Mouse (Mus musculus): ENCODE results near the gene Map3k9. TPM values are rescaled to one million over a fixed set of nuclear protein-coding genes. Genes with fewer than 3 reads are reported as not detected.

Gene Map3k9
- polyA plus RNA-seq, 2 experiments: 0.02 to 0.04 TPM

DNA sequence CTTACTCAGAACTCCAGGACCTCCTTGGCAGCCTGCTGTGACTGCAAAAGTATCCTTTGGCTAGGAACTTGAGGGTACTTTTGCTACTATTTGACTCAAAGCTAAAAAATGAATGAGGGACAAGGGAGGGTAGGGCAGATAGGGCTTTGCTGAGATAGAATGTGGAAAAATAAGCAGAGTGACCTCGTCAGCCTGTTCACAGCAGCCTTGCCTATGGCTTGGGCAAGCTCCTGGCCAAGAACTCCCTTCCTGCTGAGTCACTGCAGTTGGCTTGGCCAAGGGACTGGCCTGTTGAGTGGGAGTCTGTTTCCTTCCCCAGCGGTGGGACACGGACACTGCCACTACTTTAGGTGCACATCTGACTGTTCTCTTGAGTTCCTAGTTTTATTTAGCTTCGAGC, 92.4 kb downstream of the Map3k9 start:
- DNase-seq (ENCODE audit: low read depth in 3 of 3, low spot score in 3 of 3) (no peak), ATAC-seq (ENCODE audit: insufficient read depth) (no peak)
- TF ChIP-seq CTCF (IDR thresholded peaks at IDR 0.05; ENCODE audit: low read depth): no peak
- no peak for TF ChIP-seq EP300 (IDR thresholded peaks at IDR 0.05; ENCODE audit: low read depth)
- Histone ChIP-seq H3K36me3 (replicated peaks; ENCODE audit: control insufficient read depth, insufficient read depth, low read depth) (no peaks in the 10 kb centered on the region), H3K9me3 (ENCODE audit: control insufficient read depth, low read length) (no peaks in the 10 kb centered on the region), H3K9ac (replicated peaks) (no peak overlapping the region), H3K27ac (no peak overlapping the region), H3K4me2 (ENCODE audit: low read depth) (no peak overlapping the region), H3K27me3 (ENCODE audit: control insufficient read depth, insufficient read depth, low read length) (no peaks in the 10 kb centered on the region), H3K4me1 (replicated peaks; ENCODE audit: control insufficient read depth in 2 of 2, insufficient read depth in 2 of 2, low read length in 1 of 2) (no peaks in the 10 kb centered on the region), H3K4me3 (ENCODE audit: insufficient read depth in 1 of 2, low read depth in 2 of 2, low read length in 2 of 2) (no peak overlapping the region)
- WGBS (ENCODE audit: insufficient replicate concordance): 36% methylated on average over 4 of the region's 4 CpGs

DNA sequence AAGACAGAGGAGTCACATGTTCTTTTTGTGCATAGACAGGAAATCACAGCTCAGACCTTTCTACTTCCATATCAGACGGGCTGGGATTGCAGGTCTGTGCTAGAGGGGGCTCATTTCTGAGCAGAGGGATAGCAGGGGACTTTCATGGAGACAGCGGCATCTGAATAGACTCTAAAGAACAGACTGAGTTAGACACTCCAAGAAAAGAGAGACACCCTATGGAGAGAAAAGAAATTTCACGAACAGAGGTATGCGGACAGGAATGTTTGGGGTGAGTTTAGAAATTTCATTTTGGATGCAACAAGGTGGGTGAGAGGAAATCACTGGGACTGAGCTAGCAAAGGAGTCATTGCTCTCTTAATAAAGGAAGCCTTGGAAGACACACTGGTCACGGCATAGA, 93.1 kb downstream of the Map3k9 start:
- DNase-seq (ENCODE audit: low read depth in 3 of 3, low spot score in 3 of 3): no peak
- 72% methylated on average over 5 of the region's 5 CpGs for WGBS (ENCODE audit: insufficient replicate concordance)
- no peaks in the 10 kb centered on the region for H3K36me3 ChIP-seq (replicated peaks; ENCODE audit: control insufficient read depth, insufficient read depth, low read depth)
- no peak overlapping the region for H3K27ac ChIP-seq
- H3K4me3 ChIP-seq (ENCODE audit: insufficient read depth in 1 of 2, low read depth in 2 of 2, low read length in 2 of 2): no peak overlapping the region
- TF ChIP-seq CTCF (IDR thresholded peaks at IDR 0.05; ENCODE audit: low read depth): no peak
- TF ChIP-seq EP300 (IDR thresholded peaks at IDR 0.05; ENCODE audit: low read depth): no peak
- H3K4me1 ChIP-seq (replicated peaks; ENCODE audit: control insufficient read depth in 2 of 2, insufficient read depth in 2 of 2, low read length in 1 of 2): no peaks in the 10 kb centered on the region
- no peak overlapping the region for H3K4me2 ChIP-seq (ENCODE audit: low read depth)
- H3K9me3 ChIP-seq (ENCODE audit: control insufficient read depth, low read length): no peaks in the 10 kb centered on the region
- no peaks in the 10 kb centered on the region for H3K27me3 ChIP-seq (ENCODE audit: control insufficient read depth, insufficient read depth, low read length)
- no peak overlapping the region for H3K9ac ChIP-seq (replicated peaks)
- ATAC-seq (ENCODE audit: insufficient read depth): no peak

DNA sequence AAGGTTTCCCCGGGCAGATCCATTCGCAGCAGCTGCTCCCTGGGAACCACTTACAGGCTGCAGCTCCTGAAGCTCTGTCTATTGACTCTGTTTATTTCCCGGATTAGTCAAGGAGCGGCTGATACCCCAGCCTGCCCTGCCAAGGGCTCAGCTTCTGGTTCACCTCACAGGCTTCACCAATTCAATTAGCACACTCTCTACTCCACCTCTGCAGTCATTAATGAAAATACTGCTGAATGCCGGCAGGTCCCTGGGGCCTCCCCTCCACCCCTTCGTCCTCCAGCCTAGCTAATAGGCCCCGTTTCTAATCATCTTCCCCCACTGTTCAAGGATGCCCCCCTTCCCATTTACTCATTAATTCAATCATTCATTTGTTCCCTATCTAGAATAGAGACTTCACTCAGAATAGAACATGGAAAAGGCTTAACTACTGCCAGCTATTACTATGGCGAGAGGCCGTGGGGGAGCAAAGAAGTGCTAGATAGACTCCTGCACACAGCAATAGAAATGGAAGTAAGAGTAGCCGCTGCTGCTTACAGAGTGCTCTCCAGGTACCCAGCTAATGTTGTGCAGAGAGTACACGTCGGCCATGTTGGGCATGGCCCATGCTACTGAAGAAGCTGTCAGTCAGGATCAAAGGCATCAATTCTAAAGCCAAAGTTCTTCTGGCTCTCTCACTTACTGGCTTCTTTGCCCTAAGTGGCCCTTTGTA, 94.4 kb downstream of the Map3k9 start:
- Histone ChIP-seq H3K4me3 (ENCODE audit: insufficient read depth in 1 of 2, low read depth in 2 of 2, low read length in 2 of 2) (no peak overlapping the region), H3K4me1 (replicated peaks; ENCODE audit: control insufficient read depth in 2 of 2, insufficient read depth in 2 of 2, low read length in 1 of 2) (no peaks in the 10 kb centered on the region)
- 58% methylated on average over 12 of the region's 12 CpGs for WGBS (ENCODE audit: insufficient replicate concordance)

GRCm38 (mm10) chr12:81685981-81686380, 95.0 kb downstream of the Map3k9 start:
- no peak overlapping the region for H3K4me2 ChIP-seq (ENCODE audit: low read depth)
- H3K9me3 ChIP-seq (ENCODE audit: control insufficient read depth, low read length): no peaks in the 10 kb centered on the region
- ATAC-seq (ENCODE audit: insufficient read depth) (no peak), DNase-seq (ENCODE audit: low read depth in 3 of 3, low spot score in 3 of 3) (no peak)
- H3K36me3 ChIP-seq (replicated peaks; ENCODE audit: control insufficient read depth, insufficient read depth, low read depth): no peaks in the 10 kb centered on the region
- H3K4me1 ChIP-seq (replicated peaks; ENCODE audit: control insufficient read depth in 2 of 2, insufficient read depth in 2 of 2, low read length in 1 of 2): 0 out of 4 replicates have a peak, but pooled peaks cover 0 to 2% of the 10 kb centered on the region in 2 experiments
- H3K4me3 ChIP-seq (ENCODE audit: insufficient read depth in 1 of 2, low read depth in 2 of 2, low read length in 2 of 2): no peak overlapping the region
- no peak overlapping the region for H3K9ac ChIP-seq (replicated peaks)
- TF ChIP-seq EP300 (IDR thresholded peaks at IDR 0.05; ENCODE audit: low read depth): no peak
- no peak for TF ChIP-seq CTCF (IDR thresholded peaks at IDR 0.05; ENCODE audit: low read depth)
- H3K27me3 ChIP-seq (ENCODE audit: control insufficient read depth, insufficient read depth, low read length): no peaks in the 10 kb centered on the region
- H3K27ac ChIP-seq: no peak overlapping the region
- 43% methylated on average over 3 of the region's 3 CpGs for WGBS (ENCODE audit: insufficient replicate concordance)

More for the DNA sequence above, 94.4 kb downstream of the Map3k9 start:
- no peaks in the 10 kb centered on the region for H3K27me3 ChIP-seq (ENCODE audit: control insufficient read depth, insufficient read depth, low read length)
- ATAC-seq (ENCODE audit: insufficient read depth): no peak
- no peak for DNase-seq (ENCODE audit: low read depth in 3 of 3, low spot score in 3 of 3)
- H3K9me3 ChIP-seq (ENCODE audit: control insufficient read depth, low read length): no peaks in the 10 kb centered on the region
- no peak overlapping the region for H3K4me2 ChIP-seq (ENCODE audit: low read depth)
- no peak for TF ChIP-seq EP300 (IDR thresholded peaks at IDR 0.05; ENCODE audit: low read depth)
- no peak for TF ChIP-seq CTCF (IDR thresholded peaks at IDR 0.05; ENCODE audit: low read depth)
- no peaks in the 10 kb centered on the region for H3K36me3 ChIP-seq (replicated peaks; ENCODE audit: control insufficient read depth, insufficient read depth, low read depth)
- H3K9ac ChIP-seq (replicated peaks): no peak overlapping the region
- H3K27ac ChIP-seq: no peak overlapping the region

DNA sequence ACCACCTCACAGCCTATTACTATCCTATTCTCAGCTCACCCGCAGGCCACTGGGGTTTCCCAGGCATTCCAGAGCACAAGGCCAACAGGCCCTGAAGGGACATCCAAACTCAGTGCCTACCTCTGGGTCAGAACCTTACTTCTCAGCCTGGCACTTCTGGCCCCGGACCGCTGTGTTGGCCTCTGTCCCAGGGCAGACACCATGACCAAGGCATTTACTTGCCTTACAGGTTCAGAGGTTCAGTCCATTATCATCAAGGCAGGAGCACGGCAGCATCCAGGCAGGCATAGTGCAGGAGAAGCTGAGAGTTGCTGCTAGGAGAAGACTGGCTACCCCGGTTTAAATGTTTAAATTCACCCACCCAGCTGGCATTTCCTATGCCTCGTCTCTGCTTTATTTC, 96.9 kb downstream of the Map3k9 start:
- no peak overlapping the region for H3K9ac ChIP-seq (replicated peaks)
- H3K9me3 ChIP-seq (ENCODE audit: control insufficient read depth, low read length): no peaks in the 10 kb centered on the region
- 0 out of 4 replicates have a peak, but pooled peaks cover 0 to 2% of the 10 kb centered on the region in 2 experiments for H3K4me1 ChIP-seq (replicated peaks; ENCODE audit: control insufficient read depth in 2 of 2, insufficient read depth in 2 of 2, low read length in 1 of 2)
- H3K36me3 ChIP-seq (replicated peaks; ENCODE audit: control insufficient read depth, insufficient read depth, low read depth): no peaks in the 10 kb centered on the region
- DNase-seq (ENCODE audit: low read depth in 3 of 3, low spot score in 3 of 3) (no peak), ATAC-seq (ENCODE audit: insufficient read depth) (no peak)
- no peak overlapping the region for H3K27ac ChIP-seq
- no peak overlapping the region for H3K4me2 ChIP-seq (ENCODE audit: low read depth)
- no peak overlapping the region for H3K4me3 ChIP-seq (ENCODE audit: insufficient read depth in 1 of 2, low read depth in 2 of 2, low read length in 2 of 2)
- WGBS (ENCODE audit: insufficient replicate concordance): 65% methylated on average over 6 of the region's 6 CpGs
- H3K27me3 ChIP-seq (ENCODE audit: control insufficient read depth, insufficient read depth, low read length): no peaks in the 10 kb centered on the region
- TF ChIP-seq EP300 (IDR thresholded peaks at IDR 0.05; ENCODE audit: low read depth): no peak
- TF ChIP-seq CTCF (IDR thresholded peaks at IDR 0.05; ENCODE audit: low read depth): no peak
